ENCODE assay signal across 8 mouse cellular contexts in the genomic region with DNA sequence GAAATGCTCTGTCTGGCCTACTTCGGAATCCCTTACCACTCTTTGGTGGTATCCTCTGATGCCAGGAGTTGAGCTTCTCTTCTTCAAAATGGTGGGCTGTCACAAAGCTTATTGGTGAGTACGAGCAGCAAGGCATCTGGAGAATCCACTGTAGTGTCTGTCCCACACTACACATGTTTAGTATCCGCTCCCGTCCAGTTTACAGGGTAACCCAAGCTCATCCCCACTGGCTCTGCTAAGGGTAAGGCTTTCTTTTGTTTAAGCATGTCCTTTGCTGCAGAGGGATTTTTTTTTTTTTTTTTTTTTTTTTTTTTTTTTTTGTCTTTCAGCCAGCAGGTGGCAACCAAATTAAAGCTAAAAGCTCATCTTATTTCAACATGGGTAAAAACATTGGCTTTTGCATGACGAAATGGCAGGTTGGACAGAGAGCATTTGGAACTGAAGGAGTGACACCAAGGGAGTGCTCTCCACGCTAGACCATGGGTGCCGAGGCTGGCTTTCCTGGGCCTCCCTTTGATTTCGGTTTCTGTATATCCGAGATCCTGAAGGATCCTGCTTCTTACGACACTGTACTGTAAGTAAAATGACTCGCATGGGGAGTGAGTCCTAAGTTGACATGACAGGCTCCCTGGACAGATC. TPM values are rescaled to one million over a fixed set of nuclear protein-coding genes. Genes with fewer than 3 reads are reported as not detected.
DNase-seq lines count a peak whose midpoint lies in the region; ATAC-seq and TF ChIP-seq lines count a peak whose summit lies in the region.

Gene Arhgap18 (plus strand): TSS at position 493 of the 639 bp plus-strand sequence.

- H3K9ac ChIP-seq in lung, embryonic 14.5 days, result no peak within 1 kb of the TSS
- H3K9ac ChIP-seq in liver, postnatal 0 days (replicated peaks), result no peak within 1 kb of the TSS

- H3K27ac ChIP-seq in lung, embryonic 14.5 days (ENCODE audit: low read depth), result no peak within 1 kb of the TSS
- no peak within 1 kb of the TSS for H3K27ac ChIP-seq in liver, postnatal 0 days (ENCODE audit: low read depth)

- H3K4me2 ChIP-seq in lung, embryonic 14.5 days, result 0 out of 2 replicates have a peak within 1 kb of the TSS, but pooled peaks have one; percentile 24
- H3K4me2 ChIP-seq in liver, postnatal 0 days (ENCODE audit: low read depth, low read length), result no peak within 1 kb of the TSS

- no peak for TF ChIP-seq POLR2A in lung, adult 2 months (IDR thresholded peaks at IDR 0.05; ENCODE audit: borderline replicate concordance, extremely low read depth, low read depth, low read length)

- no peaks in the 10 kb centered on the region for H3K9me3 ChIP-seq in lung, embryonic 14.5 days (ENCODE audit: low read depth, low read length)
- H3K9me3 ChIP-seq in liver, postnatal 0 days (ENCODE audit: low read length), result no peaks in the 10 kb centered on the region

- no peak within 1 kb of the TSS for H3K4me3 ChIP-seq in lung, embryonic 14.5 days (ENCODE audit: low read depth, low read length)
- H3K4me3 ChIP-seq in lung, adult 2 months (replicated peaks; ENCODE audit: extremely low read depth, low read depth, low read length), result no peak within 1 kb of the TSS
- H3K4me3 ChIP-seq in liver, postnatal 0 days (ENCODE audit: low read depth, low read length), result no peak within 1 kb of the TSS

- TF ChIP-seq EP300 in liver, postnatal 0 days (IDR thresholded peaks at IDR 0.05; ENCODE audit: low read depth), result no peak

- peak; percentile 60; the same call in 1 of the 2 replicates for ATAC-seq in lung, embryonic 14.5 days (ENCODE audit: insufficient read depth)
- no peak for ATAC-seq in liver, postnatal 0 days

- no peak for TF ChIP-seq CTCF in lung, embryonic 14.5 days (IDR thresholded peaks at IDR 0.05; ENCODE audit: low read depth)
- TF ChIP-seq CTCF in lung, adult 2 months (IDR thresholded peaks at IDR 0.05; ENCODE audit: insufficient read depth, low read length), result no peak
- TF ChIP-seq CTCF in liver, postnatal 0 days (IDR thresholded peaks at IDR 0.05; ENCODE audit: low read depth), result peak; percentile 39

- intact Hi-C loops in heart, postnatal 14 days (cut with DNase I), result loop anchor here (2.0 to 5.0 kb wide), 3 partner anchors 41 to 381 kb away; no protein-coding TSS in a partner anchor

- no peaks in the 10 kb centered on the region for H3K27me3 ChIP-seq in lung, embryonic 14.5 days (ENCODE audit: insufficient read depth, low read length)
- H3K27me3 ChIP-seq in liver, postnatal 0 days (ENCODE audit: insufficient read depth, low read length), result no peaks in the 10 kb centered on the region

- 71% methylated on average over 11 of the region's 11 CpGs for WGBS in lung, embryonic 14.5 days
- 60% methylated on average over 11 of the region's 11 CpGs for WGBS in lung, adult 2 months
- 58% methylated on average over 11 of the region's 11 CpGs for WGBS in liver, postnatal 0 days (ENCODE audit: insufficient replicate concordance)

- no peaks in the 10 kb centered on the region for H3K36me3 ChIP-seq in lung, embryonic 14.5 days (ENCODE audit: insufficient read depth)
- H3K36me3 ChIP-seq in liver, postnatal 0 days (replicated peaks; ENCODE audit: insufficient read depth, low read length), result no peaks in the 10 kb centered on the region

- DNase-seq in lung, embryonic 14.5 days, result peak; percentile 35
- no peak for DNase-seq in lung, adult 2 months
- DNase-seq in brain, embryonic 18.5 days (ENCODE audit: low read depth, low spot score), result peak; percentile 22
- no peak for DNase-seq in heart, postnatal 14 days
- DNase-seq in liver, postnatal 0 days, result no peak
- DNase-seq in frontal cortex, adult 2 months (ENCODE audit: extremely low spot score in 1 of 2, low spot score in 1 of 2), result no peak
- no peak for DNase-seq in cerebellum, postnatal 10 days
- no peak for DNase-seq in layer of hippocampus, postnatal 36 days

- no peaks in the 10 kb centered on the region for H3K4me1 ChIP-seq in lung, embryonic 14.5 days (ENCODE audit: insufficient read depth)
- no peaks in the 10 kb centered on the region; the same call in 1 of the 2 replicates for H3K4me1 ChIP-seq in lung, adult 2 months (ENCODE audit: control insufficient read depth, insufficient read depth, low read length)
- no peaks in the 10 kb centered on the region for H3K4me1 ChIP-seq in liver, postnatal 0 days (ENCODE audit: insufficient read depth)

RNA-seq across cellular contexts. Expression of gene Arhgap18, which starts in this region (rescaled TPM):
- 49.6 and 56.8 TPM in 2 replicates for polyA plus RNA-seq in lung, embryonic 14.5 days (2014; fragmentation: Nextera tagmentation; extraction: Ambion mirVana)
- polyA plus RNA-seq in lung, adult 2 months (2012; rRNA removed), result 2.5 and 3.9 TPM in 2 replicates
- total RNA-seq in heart, postnatal 14 days (2021), result 10 to 100 TPM; 27.6 to 27.8 TPM
- 8.5 and 8.9 TPM in 2 replicates for polyA plus RNA-seq in liver, postnatal 0 days (2015; fragmentation: Nextera tagmentation; extraction: Ambion mirVana)
- polyA plus RNA-seq in frontal cortex, adult 2 months (2012; rRNA removed), result 4.6 and 5.7 TPM in 2 replicates
- total RNA-seq in layer of hippocampus, postnatal 36 days (2021), result 1 to 10 TPM; 6.7 to 7.2 TPM

Comparison
In these comparisons a context has a peak if more than half of its experiments do, and no peak if none do; other contexts are left out.
1. DNase-seq: peak in lung, embryonic 14.5 days (single experiment) and brain, embryonic 18.5 days (single experiment); none in lung, adult 2 months (single experiment), heart, postnatal 14 days (0 of 2), liver, postnatal 0 days (single experiment), frontal cortex, adult 2 months (0 of 2), cerebellum, postnatal 10 days (0 of 2) and layer of hippocampus, postnatal 36 days (0 of 2).